Mouse (Mus musculus): ENCODE data around the gene Dgat2. TPM values are rescaled to one million over a fixed set of nuclear protein-coding genes. Genes with fewer than 3 reads are reported as not detected.

Gene Dgat2
- polyA plus RNA-seq, 1 experiment: 2.1 TPM

DNA sequence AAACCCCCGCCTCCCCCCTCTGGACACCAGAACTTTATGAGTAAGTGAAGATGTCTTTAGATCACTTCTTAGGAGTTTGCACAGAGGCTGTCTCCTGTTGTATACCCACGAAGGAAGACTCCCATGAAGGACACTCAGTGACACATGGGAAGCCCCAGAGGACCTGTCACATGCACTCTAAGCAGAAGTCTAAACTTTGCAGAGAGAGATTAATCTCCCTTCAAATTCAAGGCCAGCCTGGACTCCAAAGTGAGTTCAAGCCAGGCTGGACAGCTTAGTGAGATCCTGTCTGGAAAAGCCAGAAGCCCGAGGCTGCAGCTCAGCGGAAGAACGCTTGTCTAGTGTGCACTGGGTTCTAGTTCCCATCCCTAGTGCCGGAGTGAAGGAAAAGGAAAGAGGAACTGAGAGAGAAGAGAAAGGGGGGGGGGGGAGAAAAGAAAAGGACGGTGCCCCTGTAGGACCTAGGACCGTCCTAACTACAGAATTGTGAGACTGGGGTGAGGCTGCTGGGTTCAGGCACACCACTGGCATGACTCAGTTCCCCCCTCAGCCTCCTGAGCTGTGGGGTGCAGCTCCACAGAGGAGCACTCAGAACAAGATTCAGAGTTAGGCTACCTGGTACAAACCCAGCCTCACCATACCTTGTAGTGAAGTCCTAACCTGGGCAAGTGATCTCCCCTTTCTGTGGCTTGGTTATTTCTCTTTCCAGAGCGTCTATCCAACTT lies 17.1 kb upstream of the Dgat2 start:
- no peaks in the 10 kb centered on the region for H3K36me3 ChIP-seq (ENCODE audit: control insufficient read depth, insufficient read depth, low read length, poor library complexity, severe bottlenecking)
- TF ChIP-seq EP300 (IDR thresholded peaks at IDR 0.05; ENCODE audit: insufficient read depth, low read depth, low read length) (no peak), CTCF (IDR thresholded peaks at IDR 0.05; ENCODE audit: low read depth, low read length) (no peak), POLR2A (IDR thresholded peaks at IDR 0.05; ENCODE audit: insufficient read depth, low read length) (no peak)
- H3K9ac ChIP-seq (ENCODE audit: low read depth, poor library complexity, severe bottlenecking): no peak overlapping the region
- no peaks in the 10 kb centered on the region for H3K4me1 ChIP-seq (ENCODE audit: control insufficient read depth, insufficient read depth, low read length)
- no peaks in the 10 kb centered on the region; the same call in 1 of the 2 replicates for H3K9me3 ChIP-seq (replicated peaks; ENCODE audit: control insufficient read depth, insufficient read depth, low read length, poor library complexity, severe bottlenecking)
- H3K4me3 ChIP-seq (ENCODE audit: low read depth, low read length): no peak overlapping the region
- H3K27me3 ChIP-seq (ENCODE audit: control insufficient read depth, insufficient read depth, low read length, poor library complexity, severe bottlenecking): no peaks in the 10 kb centered on the region
- H3K27ac ChIP-seq (ENCODE audit: insufficient read depth, low read length): no peak overlapping the region

DNA sequence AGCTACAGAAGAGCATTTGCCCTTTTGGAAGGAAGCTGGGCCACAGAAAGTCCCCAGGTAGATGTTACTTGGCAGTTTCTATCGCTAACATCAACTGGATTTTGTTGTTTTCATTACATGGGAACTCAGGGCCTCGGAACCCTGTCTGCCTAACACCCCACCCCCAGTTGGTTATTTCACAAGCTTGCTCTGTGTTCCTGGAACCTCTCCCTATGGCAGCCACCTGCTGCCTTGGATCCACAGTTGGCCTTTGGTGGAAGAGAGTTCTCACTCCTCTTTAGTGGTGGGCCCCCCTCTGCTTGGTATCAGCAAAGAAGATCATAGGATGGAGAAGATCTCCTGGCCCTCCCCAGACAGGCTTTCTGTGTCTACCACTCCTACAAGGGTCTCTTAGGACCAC lies 16.3 kb upstream of the Dgat2 start:
- TF ChIP-seq CTCF (IDR thresholded peaks at IDR 0.05; ENCODE audit: low read depth, low read length): no peak
- no peak for TF ChIP-seq POLR2A (IDR thresholded peaks at IDR 0.05; ENCODE audit: insufficient read depth, low read length)
- no peak for TF ChIP-seq EP300 (IDR thresholded peaks at IDR 0.05; ENCODE audit: insufficient read depth, low read depth, low read length)

GRCm38 (mm10) chr7:99194511-99194910 lies 12.0 kb upstream of the Dgat2 start:
- Histone ChIP-seq H3K27ac (ENCODE audit: insufficient read depth, low read length) (no peak overlapping the region), H3K9ac (ENCODE audit: low read depth, poor library complexity, severe bottlenecking) (no peak overlapping the region), H3K4me1 (ENCODE audit: control insufficient read depth, insufficient read depth, low read length) (no peaks in the 10 kb centered on the region), H3K4me3 (ENCODE audit: low read depth, low read length) (no peak overlapping the region), H3K36me3 (ENCODE audit: control insufficient read depth, insufficient read depth, low read length, poor library complexity, severe bottlenecking) (no peaks in the 10 kb centered on the region), H3K27me3 (ENCODE audit: control insufficient read depth, insufficient read depth, low read length, poor library complexity, severe bottlenecking) (no peaks in the 10 kb centered on the region; the same call in 1 of the 2 replicates), H3K9me3 (replicated peaks; ENCODE audit: control insufficient read depth, insufficient read depth, low read length, poor library complexity, severe bottlenecking) (no peaks in the 10 kb centered on the region; the same call in 1 of the 2 replicates)
- TF ChIP-seq CTCF (IDR thresholded peaks at IDR 0.05; ENCODE audit: low read depth, low read length): no peak
- TF ChIP-seq EP300 (IDR thresholded peaks at IDR 0.05; ENCODE audit: insufficient read depth, low read depth, low read length): no peak
- TF ChIP-seq POLR2A (IDR thresholded peaks at IDR 0.05; ENCODE audit: insufficient read depth, low read length): no peak

More for the DNA sequence above, 16.3 kb upstream of the Dgat2 start:
- H3K4me1 ChIP-seq (ENCODE audit: control insufficient read depth, insufficient read depth, low read length): no peaks in the 10 kb centered on the region
- no peaks in the 10 kb centered on the region; the same call in 1 of the 2 replicates for H3K9me3 ChIP-seq (replicated peaks; ENCODE audit: control insufficient read depth, insufficient read depth, low read length, poor library complexity, severe bottlenecking)
- H3K9ac ChIP-seq (ENCODE audit: low read depth, poor library complexity, severe bottlenecking): no peak overlapping the region
- no peaks in the 10 kb centered on the region for H3K36me3 ChIP-seq (ENCODE audit: control insufficient read depth, insufficient read depth, low read length, poor library complexity, severe bottlenecking)
- H3K27ac ChIP-seq (ENCODE audit: insufficient read depth, low read length): no peak overlapping the region
- H3K27me3 ChIP-seq (ENCODE audit: control insufficient read depth, insufficient read depth, low read length, poor library complexity, severe bottlenecking): no peaks in the 10 kb centered on the region
- H3K4me3 ChIP-seq (ENCODE audit: low read depth, low read length): no peak overlapping the region

DNA sequence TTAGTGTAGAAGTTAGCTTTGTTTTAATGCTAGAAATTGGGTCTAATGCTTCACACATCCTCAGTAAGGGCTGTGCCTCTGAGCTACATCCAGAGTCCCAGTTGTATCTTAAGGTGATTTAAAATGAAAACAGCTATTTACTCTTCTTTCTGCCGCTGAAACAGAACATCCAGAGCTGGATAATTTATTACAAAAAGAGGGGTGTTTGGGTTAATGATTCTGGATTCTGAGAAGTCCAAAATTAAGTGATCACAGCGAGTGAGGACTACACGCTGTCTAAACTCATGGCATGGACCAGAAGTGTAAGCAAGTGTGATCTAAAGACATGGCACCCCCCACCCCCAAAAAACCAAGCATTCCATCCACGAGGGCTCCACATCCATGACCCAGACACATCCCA lies 11.4 kb upstream of the Dgat2 start:
- TF ChIP-seq CTCF (IDR thresholded peaks at IDR 0.05; ENCODE audit: low read depth, low read length) (no peak), POLR2A (IDR thresholded peaks at IDR 0.05; ENCODE audit: insufficient read depth, low read length) (no peak), EP300 (IDR thresholded peaks at IDR 0.05; ENCODE audit: insufficient read depth, low read depth, low read length) (no peak)
- Histone ChIP-seq H3K4me3 (ENCODE audit: low read depth, low read length) (no peak overlapping the region), H3K9ac (ENCODE audit: low read depth, poor library complexity, severe bottlenecking) (no peak overlapping the region), H3K9me3 (replicated peaks; ENCODE audit: control insufficient read depth, insufficient read depth, low read length, poor library complexity, severe bottlenecking) (no peaks in the 10 kb centered on the region; the same call in 1 of the 2 replicates), H3K27ac (ENCODE audit: insufficient read depth, low read length) (no peak overlapping the region), H3K27me3 (ENCODE audit: control insufficient read depth, insufficient read depth, low read length, poor library complexity, severe bottlenecking) (no peaks in the 10 kb centered on the region; the same call in 1 of the 2 replicates), H3K4me1 (ENCODE audit: control insufficient read depth, insufficient read depth, low read length) (no peaks in the 10 kb centered on the region), H3K36me3 (ENCODE audit: control insufficient read depth, insufficient read depth, low read length, poor library complexity, severe bottlenecking) (no peaks in the 10 kb centered on the region)

GRCm38 (mm10) chr7:99191411-99191810 lies 8.9 kb upstream of the Dgat2 start:
- Histone ChIP-seq H3K9me3 (replicated peaks; ENCODE audit: control insufficient read depth, insufficient read depth, low read length, poor library complexity, severe bottlenecking) (no peaks in the 10 kb centered on the region; the same call in 1 of the 2 replicates), H3K36me3 (ENCODE audit: control insufficient read depth, insufficient read depth, low read length, poor library complexity, severe bottlenecking) (no peaks in the 10 kb centered on the region), H3K27ac (ENCODE audit: insufficient read depth, low read length) (no peak overlapping the region), H3K27me3 (ENCODE audit: control insufficient read depth, insufficient read depth, low read length, poor library complexity, severe bottlenecking) (no peaks in the 10 kb centered on the region; the same call in 1 of the 2 replicates), H3K9ac (ENCODE audit: low read depth, poor library complexity, severe bottlenecking) (no peak overlapping the region), H3K4me3 (ENCODE audit: low read depth, low read length) (no peak overlapping the region), H3K4me1 (ENCODE audit: control insufficient read depth, insufficient read depth, low read length) (no peaks in the 10 kb centered on the region)
- TF ChIP-seq EP300 (IDR thresholded peaks at IDR 0.05; ENCODE audit: insufficient read depth, low read depth, low read length) (no peak), CTCF (IDR thresholded peaks at IDR 0.05; ENCODE audit: low read depth, low read length) (no peak), POLR2A (IDR thresholded peaks at IDR 0.05; ENCODE audit: insufficient read depth, low read length) (no peak)

DNA sequence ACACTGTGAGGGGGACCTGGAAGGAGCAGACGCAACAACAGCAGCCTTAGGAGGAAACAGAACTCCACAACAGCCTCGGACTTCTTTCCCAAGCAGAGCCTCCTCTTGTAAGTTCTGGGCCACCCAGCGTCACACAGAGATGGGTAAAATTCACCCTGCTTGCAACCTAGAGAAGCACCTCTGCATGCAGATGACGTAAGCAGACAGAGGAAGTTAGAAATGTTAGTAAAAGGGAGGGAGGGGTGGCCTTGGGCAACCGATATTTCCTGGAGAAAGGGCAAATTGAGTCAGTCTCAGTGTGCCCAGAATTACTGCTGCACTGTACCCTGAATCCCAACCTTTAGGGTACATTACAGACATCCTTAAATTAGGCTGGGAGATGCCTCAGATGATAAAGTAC lies 7.4 kb upstream of the Dgat2 start:
- Histone ChIP-seq H3K9ac (ENCODE audit: low read depth, poor library complexity, severe bottlenecking) (no peak overlapping the region), H3K4me3 (ENCODE audit: low read depth, low read length) (no peak overlapping the region), H3K9me3 (replicated peaks; ENCODE audit: control insufficient read depth, insufficient read depth, low read length, poor library complexity, severe bottlenecking) (no peaks in the 10 kb centered on the region; the same call in 1 of the 2 replicates), H3K27me3 (ENCODE audit: control insufficient read depth, insufficient read depth, low read length, poor library complexity, severe bottlenecking) (no peaks in the 10 kb centered on the region; the same call in 1 of the 2 replicates), H3K4me1 (ENCODE audit: control insufficient read depth, insufficient read depth, low read length) (no peaks in the 10 kb centered on the region), H3K36me3 (ENCODE audit: control insufficient read depth, insufficient read depth, low read length, poor library complexity, severe bottlenecking) (no peaks in the 10 kb centered on the region), H3K27ac (ENCODE audit: insufficient read depth, low read length) (no peak overlapping the region)
- TF ChIP-seq CTCF (IDR thresholded peaks at IDR 0.05; ENCODE audit: low read depth, low read length): no peak
- TF ChIP-seq POLR2A (IDR thresholded peaks at IDR 0.05; ENCODE audit: insufficient read depth, low read length): no peak
- TF ChIP-seq EP300 (IDR thresholded peaks at IDR 0.05; ENCODE audit: insufficient read depth, low read depth, low read length): no peak

Measured in ES-Bruce4 (cell line).